8 mouse cellular contexts compared by ENCODE assay signal in genomic region chr19:5911430-5912102, GRCm38 (mm10). TPM values are rescaled to one million over a fixed set of nuclear protein-coding genes. Genes with fewer than 3 reads are reported as not detected.
DNase-seq lines count a peak whose midpoint lies in the region; ATAC-seq lines count a peak whose summit lies in the region.

No protein-coding gene starts in this region.

- no peak for ATAC-seq in kidney, embryonic 14.5 days (ENCODE audit: low FRiP score, low TSS enrichment)
- no peak for ATAC-seq in hindbrain, embryonic 11.5 days (ENCODE audit: low FRiP score)
- no peak for ATAC-seq in midbrain, embryonic 13.5 days

- DNase-seq in kidney, postnatal 14 days = no peak
- DNase-seq in NIH3T3 (ENCODE audit: low read depth) = peak; percentile 59
- no peak for DNase-seq in hindbrain, embryonic 11.5 days (ENCODE audit: low spot score)
- DNase-seq in ovary, postnatal 14 days (ENCODE audit: low spot score) = no peak
- no peak for DNase-seq in left cerebral cortex, adult 11 months (ENCODE audit: low spot score)
- no peak for DNase-seq in frontal cortex, postnatal 36 days (ENCODE audit: low spot score in 2 of 2)

- no peaks in the 10 kb centered on the region for H3K9me3 ChIP-seq in kidney, embryonic 14.5 days (ENCODE audit: control insufficient read depth, low read length)
- H3K9me3 ChIP-seq in hindbrain, embryonic 11.5 days (ENCODE audit: control insufficient read depth, low read length) = no peaks in the 10 kb centered on the region
- no peaks in the 10 kb centered on the region for H3K9me3 ChIP-seq in midbrain, embryonic 13.5 days

- WGBS in kidney, embryonic 14.5 days = 2% methylated on average over 14 of the region's 14 CpGs
- WGBS in hindbrain, embryonic 11.5 days = 9% methylated on average over 14 of the region's 14 CpGs
- 6% methylated on average over 14 of the region's 14 CpGs for WGBS in midbrain, embryonic 13.5 days

- H3K27me3 ChIP-seq in kidney, embryonic 14.5 days (ENCODE audit: control insufficient read depth, insufficient read depth, low read length) = no peaks in the 10 kb centered on the region
- H3K27me3 ChIP-seq in hindbrain, embryonic 11.5 days (ENCODE audit: control insufficient read depth, insufficient read depth, low read length) = no peaks in the 10 kb centered on the region
- no peaks in the 10 kb centered on the region for H3K27me3 ChIP-seq in midbrain, embryonic 13.5 days

- peak overlapping the region; percentile 80 for H3K4me3 ChIP-seq in kidney, embryonic 14.5 days (ENCODE audit: low read length)
- H3K4me3 ChIP-seq in hindbrain, embryonic 11.5 days (ENCODE audit: low read depth, low read length) = peak overlapping the region; percentile 90
- peak overlapping the region; percentile 97 for H3K4me3 ChIP-seq in midbrain, embryonic 13.5 days (replicated peaks)

- peak overlapping the region; percentile 95 for H3K9ac ChIP-seq in kidney, embryonic 14.5 days (ENCODE audit: low read depth, low read length)
- H3K9ac ChIP-seq in hindbrain, embryonic 11.5 days (ENCODE audit: low read depth, low read length) = peak overlapping the region; percentile 92
- peak overlapping the region; percentile 97 for H3K9ac ChIP-seq in midbrain, embryonic 13.5 days (replicated peaks)

- peak overlapping the region; percentile 84; the same call in 1 of the 2 replicates for H3K27ac ChIP-seq in kidney, embryonic 14.5 days (ENCODE audit: low read depth, low read length)
- H3K27ac ChIP-seq in hindbrain, embryonic 11.5 days (ENCODE audit: low read depth, low read length) = peak overlapping the region; percentile 74; the same call in 1 of the 2 replicates
- peak overlapping the region; percentile 75 for H3K27ac ChIP-seq in midbrain, embryonic 13.5 days

- peaks cover 14% of the 10 kb centered on the region for H3K4me1 ChIP-seq in kidney, embryonic 14.5 days (ENCODE audit: control insufficient read depth, insufficient read depth, low read length)
- H3K4me1 ChIP-seq in hindbrain, embryonic 11.5 days (replicated peaks; ENCODE audit: control insufficient read depth, insufficient read depth, low read length) = peaks cover 10% of the 10 kb centered on the region
- H3K4me1 ChIP-seq in midbrain, embryonic 13.5 days (replicated peaks) = peaks cover 34% of the 10 kb centered on the region

- H3K36me3 ChIP-seq in kidney, embryonic 14.5 days (ENCODE audit: control insufficient read depth, insufficient read depth, low read length) = peaks cover 11% of the 10 kb centered on the region
- no peaks in the 10 kb centered on the region for H3K36me3 ChIP-seq in hindbrain, embryonic 11.5 days (ENCODE audit: control insufficient read depth, insufficient read depth, low read length)
- peaks cover 6% of the 10 kb centered on the region for H3K36me3 ChIP-seq in midbrain, embryonic 13.5 days

- H3K4me2 ChIP-seq in kidney, embryonic 14.5 days (replicated peaks; ENCODE audit: low read depth, low read length) = peak overlapping the region; percentile 63
- H3K4me2 ChIP-seq in hindbrain, embryonic 11.5 days (replicated peaks; ENCODE audit: low read depth, low read length) = peak overlapping the region; percentile 53
- H3K4me2 ChIP-seq in midbrain, embryonic 13.5 days (replicated peaks) = peak overlapping the region; percentile 79

RNA-seq across cellular contexts. Expression of gene Dpf2, which starts 1.2 kb away (rescaled TPM):
- 132 and 167 TPM in 2 replicates for polyA plus RNA-seq in kidney, embryonic 14.5 days (2014; fragmentation: Nextera tagmentation; extraction: Ambion mirVana)
- 154 and 171 TPM in 2 replicates for polyA plus RNA-seq in hindbrain, embryonic 11.5 days (2014; fragmentation: Nextera tagmentation; extraction: Ambion mirVana)
- polyA plus RNA-seq in midbrain, embryonic 13.5 days (2015; fragmentation: Nextera tagmentation; extraction: Ambion mirVana) = 157 and 158 TPM in 2 replicates

RNA-seq across cellular contexts. Expression of gene Cdc42ep2, which starts 13.1 kb away (rescaled TPM):
- polyA plus RNA-seq in kidney, embryonic 14.5 days (2014; fragmentation: Nextera tagmentation; extraction: Ambion mirVana) = 10.5 and 10.8 TPM in 2 replicates
- polyA plus RNA-seq in hindbrain, embryonic 11.5 days (2014; fragmentation: Nextera tagmentation; extraction: Ambion mirVana) = 3.4 TPM in 2 replicates
- 7.5 and 7.8 TPM in 2 replicates for polyA plus RNA-seq in midbrain, embryonic 13.5 days (2015; fragmentation: Nextera tagmentation; extraction: Ambion mirVana)

RNA-seq across cellular contexts. Expression of gene Tigd3, which starts 17.6 kb away (rescaled TPM):
- 2.9 and 4.0 TPM in 2 replicates for polyA plus RNA-seq in kidney, embryonic 14.5 days (2014; fragmentation: Nextera tagmentation; extraction: Ambion mirVana)
- polyA plus RNA-seq in hindbrain, embryonic 11.5 days (2014; fragmentation: Nextera tagmentation; extraction: Ambion mirVana) = 7.0 and 7.5 TPM in 2 replicates
- polyA plus RNA-seq in midbrain, embryonic 13.5 days (2015; fragmentation: Nextera tagmentation; extraction: Ambion mirVana) = 16.4 and 16.9 TPM in 2 replicates

RNA-seq across cellular contexts. Expression of gene Slc25a45, which starts 34.0 kb away (rescaled TPM):
- polyA plus RNA-seq in kidney, embryonic 14.5 days (2014; fragmentation: Nextera tagmentation; extraction: Ambion mirVana) = 3.3 and 3.5 TPM in 2 replicates
- polyA plus RNA-seq in hindbrain, embryonic 11.5 days (2014; fragmentation: Nextera tagmentation; extraction: Ambion mirVana) = 1.0 and 1.1 TPM in 2 replicates
- 1.4 and 2.0 TPM in 2 replicates for polyA plus RNA-seq in midbrain, embryonic 13.5 days (2015; fragmentation: Nextera tagmentation; extraction: Ambion mirVana)

RNA-seq across cellular contexts. Expression of gene Frmd8, which starts 36.5 kb away (rescaled TPM):
- polyA plus RNA-seq in kidney, embryonic 14.5 days (2014; fragmentation: Nextera tagmentation; extraction: Ambion mirVana) = 17.4 and 26.5 TPM in 2 replicates
- 14.9 and 15.8 TPM in 2 replicates for polyA plus RNA-seq in hindbrain, embryonic 11.5 days (2014; fragmentation: Nextera tagmentation; extraction: Ambion mirVana)
- 16.8 and 19.0 TPM in 2 replicates for polyA plus RNA-seq in midbrain, embryonic 13.5 days (2015; fragmentation: Nextera tagmentation; extraction: Ambion mirVana)
